8 mouse cellular contexts compared by ENCODE assay signal in genomic region chr17:57031661-57032420, GRCm38 (mm10). TPM values are rescaled to one million over a fixed set of nuclear protein-coding genes. Genes with fewer than 3 reads are reported as not detected.
DNase-seq lines count a peak whose midpoint lies in the region; ATAC-seq and TF ChIP-seq lines count a peak whose summit lies in the region.

No protein-coding gene starts in this region.

- H3K9me3 ChIP-seq in heart, embryonic 10.5 days: no peaks in the 10 kb centered on the region
- no peaks in the 10 kb centered on the region for H3K9me3 ChIP-seq in kidney, embryonic 15.5 days (replicated peaks)

- peaks cover 2% of the 10 kb centered on the region for H3K27me3 ChIP-seq in C2C12 (ENCODE audit: control insufficient read depth, insufficient read depth, insufficient read length)
- peaks cover 3% of the 10 kb centered on the region; the same call in 1 of the 2 replicates for H3K27me3 ChIP-seq in heart, embryonic 10.5 days (ENCODE audit: insufficient read depth, poor library complexity, severe bottlenecking)
- no peaks in the 10 kb centered on the region; the same call in 1 of the 2 replicates for H3K27me3 ChIP-seq in kidney, embryonic 15.5 days

- peaks cover 45% of the 10 kb centered on the region for H3K79me2 ChIP-seq in C2C12 (ENCODE audit: control insufficient read depth, insufficient read depth)

- peak overlapping the region; percentile 50 for H3K9ac ChIP-seq in kidney, embryonic 15.5 days

- no peak for TF ChIP-seq CTCF in C2C12 (IDR thresholded peaks at IDR 0.05; ENCODE audit: control insufficient read depth, insufficient read depth, insufficient read length)

- peak overlapping the region; percentile 29 for H3K4me3 ChIP-seq in C2C12 (ENCODE audit: insufficient read depth, poor library complexity, severe bottlenecking)
- H3K4me3 ChIP-seq in heart, embryonic 10.5 days: peak overlapping the region; percentile 92
- peak overlapping the region; percentile 97 for H3K4me3 ChIP-seq in kidney, embryonic 15.5 days (replicated peaks)

- H3K27ac ChIP-seq in heart, embryonic 10.5 days: peak overlapping the region; percentile 98
- H3K27ac ChIP-seq in kidney, embryonic 15.5 days: peak overlapping the region; percentile 91

- WGBS in heart, embryonic 10.5 days: under 1% methylated on average over 38 of the region's 38 CpGs
- under 1% methylated on average over 38 of the region's 38 CpGs for WGBS in kidney, embryonic 15.5 days

- peak overlapping the region; percentile 66 for H3K4me2 ChIP-seq in kidney, embryonic 15.5 days

- H3K36me3 ChIP-seq in C2C12 (ENCODE audit: control insufficient read depth, insufficient read depth): peaks cover 16% of the 10 kb centered on the region
- H3K36me3 ChIP-seq in heart, embryonic 10.5 days: peaks cover 25% of the 10 kb centered on the region
- peaks cover 21% of the 10 kb centered on the region for H3K36me3 ChIP-seq in kidney, embryonic 15.5 days

- peak overlapping the region; percentile 10 for H3ac ChIP-seq in C2C12 (ENCODE audit: control insufficient read depth, insufficient read length, low read depth)

- DNase-seq in brain, adult 2 months (ENCODE audit: low read depth, low spot score): peak; percentile 100
- DNase-seq in heart, embryonic 10.5 days (ENCODE audit: low spot score): peak; percentile 100
- peak; percentile 99 for DNase-seq in liver
- peak; percentile 97 to 99 for DNase-seq in spleen, postnatal 4 days (ENCODE audit: low spot score in 2 of 2)

- peaks cover 18% of the 10 kb centered on the region for H3K4me1 ChIP-seq in heart, embryonic 10.5 days
- peaks cover 28% of the 10 kb centered on the region for H3K4me1 ChIP-seq in kidney, embryonic 15.5 days

- peaks cover 39% of the 10 kb centered on the region for H3K79me3 ChIP-seq in C2C12 (ENCODE audit: low read depth)

- peak; percentile 88 for ATAC-seq in erythroblast, adult 5-6 weeks (replicated peaks; ENCODE audit: low FRiP score, poor library complexity, severe bottlenecking)
- ATAC-seq in kidney, embryonic 15.5 days (replicated peaks; ENCODE audit: low FRiP score): peak; percentile 95
- peak; percentile 88 for ATAC-seq in monocyte, adult 5-6 weeks (replicated peaks; ENCODE audit: insufficient number of reproducible peaks, low FRiP score, low TSS enrichment, poor library complexity, severe bottlenecking)

TF ChIP-seq in C2C12, 6 proteins besides CTCF, POLR2A, EP300 and RAD21:
- TF ChIP-seq USF1 (IDR thresholded peaks at IDR 0.05; ENCODE audit: low read depth) (peak; percentile 99), MYOG (IDR thresholded peaks at IDR 0.05; ENCODE audit: control insufficient read depth, extremely low read depth, insufficient read length) (no peak), MYOD1 (IDR thresholded peaks at IDR 0.05; ENCODE audit: control insufficient read depth, insufficient read length, low read depth) (no peak), MAX (IDR thresholded peaks at IDR 0.05) (peak; percentile 31)
TF ChIP-seq in C2C12: peak in this region for 2.

RNA-seq across cellular contexts. Expression of gene Khsrp, which starts 0.5 kb away (rescaled TPM):
- 68.5 TPM for polyA plus RNA-seq in C2C12 (2012; fragmentation: generic; extraction: Trizol)
- 32.9 and 37.6 TPM in 2 replicates for total RNA-seq in erythroblast, adult 5-6 weeks (2015; ENCODE audit: low replicate concordance)
- 29.8 and 34.2 TPM in 2 replicates for total RNA-seq in erythroblast, adult 5-6 weeks (2017; ENCODE audit: low replicate concordance)
- 30.1 and 31.3 TPM in 2 replicates for polyA plus RNA-seq in heart, embryonic 10.5 days (2016; fragmentation: Nextera tagmentation; extraction: Ambion mirVana)
- 46.1 TPM in 2 replicates for polyA plus RNA-seq in kidney, embryonic 15.5 days (2015; fragmentation: Nextera tagmentation; extraction: Ambion mirVana)
- 25.1 to 60.3 TPM (median 33.8 TPM) in 3 replicates for total RNA-seq in monocyte, adult 5-6 weeks (2017)

RNA-seq across cellular contexts. Expression of gene Slc25a41, which starts 9.6 kb away (rescaled TPM):
- not detected for polyA plus RNA-seq in C2C12 (2012; fragmentation: generic; extraction: Trizol)
- not detected in 2 replicates for total RNA-seq in erythroblast, adult 5-6 weeks (2015; ENCODE audit: low replicate concordance)
- not detected in 2 replicates for total RNA-seq in erythroblast, adult 5-6 weeks (2017; ENCODE audit: low replicate concordance)
- polyA plus RNA-seq in heart, embryonic 10.5 days (2016; fragmentation: Nextera tagmentation; extraction: Ambion mirVana): not detected in 2 replicates
- 0.26 TPM in 1 of 2 replicates, not detected in the other for polyA plus RNA-seq in kidney, embryonic 15.5 days (2015; fragmentation: Nextera tagmentation; extraction: Ambion mirVana)
- total RNA-seq in monocyte, adult 5-6 weeks (2017): not detected in 3 replicates

RNA-seq across cellular contexts. Expression of gene Gm17949, which starts 20.6 kb away (rescaled TPM):
- polyA plus RNA-seq in C2C12 (2012; fragmentation: generic; extraction: Trizol): not detected
- total RNA-seq in erythroblast, adult 5-6 weeks (2015; ENCODE audit: low replicate concordance): not detected in 2 replicates
- not detected in 2 replicates for total RNA-seq in erythroblast, adult 5-6 weeks (2017; ENCODE audit: low replicate concordance)
- polyA plus RNA-seq in heart, embryonic 10.5 days (2016; fragmentation: Nextera tagmentation; extraction: Ambion mirVana): 0.12 and 0.36 TPM in 2 replicates
- 0.30 and 0.37 TPM in 2 replicates for polyA plus RNA-seq in kidney, embryonic 15.5 days (2015; fragmentation: Nextera tagmentation; extraction: Ambion mirVana)
- not detected in 3 replicates for total RNA-seq in monocyte, adult 5-6 weeks (2017)

RNA-seq across cellular contexts. Expression of gene Gtf2f1, which starts 20.8 kb away (rescaled TPM):
- 76.8 TPM for polyA plus RNA-seq in C2C12 (2012; fragmentation: generic; extraction: Trizol)
- 18.3 and 33.9 TPM in 2 replicates for total RNA-seq in erythroblast, adult 5-6 weeks (2015; ENCODE audit: low replicate concordance)
- total RNA-seq in erythroblast, adult 5-6 weeks (2017; ENCODE audit: low replicate concordance): 34.3 and 59.5 TPM in 2 replicates
- polyA plus RNA-seq in heart, embryonic 10.5 days (2016; fragmentation: Nextera tagmentation; extraction: Ambion mirVana): 39.4 and 56.0 TPM in 2 replicates
- 64.0 and 70.3 TPM in 2 replicates for polyA plus RNA-seq in kidney, embryonic 15.5 days (2015; fragmentation: Nextera tagmentation; extraction: Ambion mirVana)
- 81.4 to 95.0 TPM (median 83.1 TPM) in 3 replicates for total RNA-seq in monocyte, adult 5-6 weeks (2017)

RNA-seq across cellular contexts. Expression of gene Crb3, which starts 27.1 kb away (rescaled TPM):
- not detected for polyA plus RNA-seq in C2C12 (2012; fragmentation: generic; extraction: Trizol)
- not detected in 2 replicates for total RNA-seq in erythroblast, adult 5-6 weeks (2015; ENCODE audit: low replicate concordance)
- not detected in 2 replicates for total RNA-seq in erythroblast, adult 5-6 weeks (2017; ENCODE audit: low replicate concordance)
- polyA plus RNA-seq in heart, embryonic 10.5 days (2016; fragmentation: Nextera tagmentation; extraction: Ambion mirVana): 0.65 and 3.6 TPM in 2 replicates
- polyA plus RNA-seq in kidney, embryonic 15.5 days (2015; fragmentation: Nextera tagmentation; extraction: Ambion mirVana): 49.9 and 52.7 TPM in 2 replicates
- 1.4 TPM in 1 of 3 replicates, not detected in the others for total RNA-seq in monocyte, adult 5-6 weeks (2017)

Comparison
In these comparisons a context has a peak if more than half of its experiments do, and no peak if none do; other contexts are left out.
1. Peak in every context shown above with its lines: DNase-seq, ATAC-seq, H3K4me3 ChIP-seq and H3K27ac ChIP-seq.
2. H3K4me3 ChIP-seq: peak in every context shown above with its lines; median percentile 97 in kidney, embryonic 15.5 days; 92 in heart, embryonic 10.5 days; 29 in C2C12.